Mouse (Mus musculus): ENCODE measurements around the gene Gm20738.
"Not testable (repeated sequence)": the region's sequence is repeated elsewhere in the genome, so short reads cannot be mapped to it uniquely, and the experiment has no call there.

Gm20738 gene

DNA sequence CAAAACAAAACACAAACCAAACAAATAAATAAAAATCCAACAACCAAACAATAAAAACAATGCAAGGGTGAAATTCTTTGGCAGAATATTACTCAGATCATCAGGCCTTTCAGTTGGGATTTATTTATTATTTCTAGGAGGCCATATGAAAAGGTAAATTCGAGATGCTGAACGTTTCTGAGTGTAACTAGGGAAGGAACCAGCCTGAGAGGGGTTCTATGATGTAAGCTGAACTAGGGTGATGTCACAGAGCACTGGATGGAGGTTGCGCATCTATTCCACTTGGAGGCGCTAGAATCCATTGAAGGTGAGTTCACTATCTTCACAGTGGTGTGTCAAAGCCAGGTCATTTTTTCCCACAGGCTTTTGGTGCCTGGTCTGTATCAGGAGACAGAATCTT, at the start of gene Gm20738:
Gene Gm20738, plus strand, starts transcription at position 301 of the 400 bp plus-strand sequence.
- DNase-seq (ENCODE audit: low spot score), result not testable (repeated sequence)
